Comparison of ENCODE assay signal across 8 mouse cellular contexts in genomic region chr9:107294249-107294648, GRCm38 (mm10). TPM values are rescaled to one million over a fixed set of nuclear protein-coding genes. Genes with fewer than 3 reads are reported as not detected.
DNase-seq lines count a peak whose midpoint lies in the region; ATAC-seq and TF ChIP-seq lines count a peak whose summit lies in the region.

No protein-coding gene starts in this region.

- H3K27ac ChIP-seq in forebrain, postnatal 0 days (ENCODE audit: low read depth, low read length) = no peak overlapping the region
- H3K27ac ChIP-seq in forebrain, embryonic 15.5 days (replicated peaks) = no peak overlapping the region
- no peak overlapping the region for H3K27ac ChIP-seq in cerebellum, adult 2 months (ENCODE audit: insufficient read depth, low read length)
- H3K27ac ChIP-seq in stomach, postnatal 0 days (replicated peaks) = no peak overlapping the region

- TF ChIP-seq EP300 in stomach, postnatal 0 days (optimal IDR thresholded peaks at IDR 0.05) = no peak

- peak; percentile 85 for TF ChIP-seq CTCF in forebrain, postnatal 0 days (IDR thresholded peaks at IDR 0.05; ENCODE audit: low read depth)
- TF ChIP-seq CTCF in E14TG2a.4 (conservative IDR thresholded peaks at IDR 0.05; ENCODE audit: low read length) = peak; percentile 42
- TF ChIP-seq CTCF in cerebellum, adult 2 months (IDR thresholded peaks at IDR 0.05; ENCODE audit: borderline replicate concordance, insufficient read depth, low read depth, low read length) = peak; percentile 83
- TF ChIP-seq CTCF in stomach, postnatal 0 days (IDR thresholded peaks at IDR 0.05; ENCODE audit: low read depth) = peak; percentile 98

- H3K27me3 ChIP-seq in forebrain, postnatal 0 days (ENCODE audit: insufficient read depth, low read length) = 0 out of 2 replicates have a peak, but pooled peaks cover 4% of the 10 kb centered on the region
- no peaks in the 10 kb centered on the region for H3K27me3 ChIP-seq in forebrain, embryonic 15.5 days
- peaks cover 25% of the 10 kb centered on the region for H3K27me3 ChIP-seq in E14TG2a.4 (ENCODE audit: insufficient read depth, low read length)
- H3K27me3 ChIP-seq in cerebellum, adult 2 months (ENCODE audit: control insufficient read depth, insufficient read depth, low read length) = no peaks in the 10 kb centered on the region
- H3K27me3 ChIP-seq in stomach, postnatal 0 days (ENCODE audit: control insufficient read depth, insufficient read depth, low read length) = no peaks in the 10 kb centered on the region

- no peak overlapping the region for H3K4me3 ChIP-seq in forebrain, postnatal 0 days (ENCODE audit: low read depth, low read length)
- H3K4me3 ChIP-seq in forebrain, embryonic 15.5 days = no peak overlapping the region
- H3K4me3 ChIP-seq in E14TG2a.4 (replicated peaks; ENCODE audit: low read length) = no peak overlapping the region
- H3K4me3 ChIP-seq in cerebellum, adult 2 months (replicated peaks; ENCODE audit: insufficient read depth, low read depth, low read length) = no peak overlapping the region
- no peak overlapping the region for H3K4me3 ChIP-seq in stomach, postnatal 0 days (ENCODE audit: low read depth, low read length)

- no peaks in the 10 kb centered on the region for H3K36me3 ChIP-seq in forebrain, postnatal 0 days (ENCODE audit: insufficient read depth)
- no peaks in the 10 kb centered on the region for H3K36me3 ChIP-seq in forebrain, embryonic 15.5 days
- H3K36me3 ChIP-seq in E14TG2a.4 (ENCODE audit: insufficient read depth, low read length) = no peaks in the 10 kb centered on the region
- H3K36me3 ChIP-seq in stomach, postnatal 0 days (ENCODE audit: control insufficient read depth, insufficient read depth, low read length) = no peaks in the 10 kb centered on the region

- no peak overlapping the region for H3K4me2 ChIP-seq in forebrain, postnatal 0 days (ENCODE audit: low read depth)
- no peak overlapping the region for H3K4me2 ChIP-seq in forebrain, embryonic 15.5 days (replicated peaks)
- no peak overlapping the region for H3K4me2 ChIP-seq in stomach, postnatal 0 days (replicated peaks; ENCODE audit: low read depth)

- no peak for ATAC-seq in forebrain, postnatal 0 days
- no peak for ATAC-seq in forebrain, embryonic 15.5 days (replicated peaks)
- ATAC-seq in stomach, postnatal 0 days (ENCODE audit: low FRiP score, low TSS enrichment) = no peak

- intact Hi-C loops in gastrocnemius, postnatal 36 days (cut with DNase I) = loop anchor here (1.0 to 5.0 kb wide), 3 partner anchors 42 to 322 kb away; no protein-coding TSS in a partner anchor
- intact Hi-C loops in left cerebral cortex, postnatal 10 days (cut with DNase I) = loop anchor here (2.0 to 5.0 kb wide), 6 partner anchors 43 to 607 kb away; partner anchors contain the start of genes Rbm15b and Tex264

- H3K9ac ChIP-seq in forebrain, postnatal 0 days = no peak overlapping the region
- H3K9ac ChIP-seq in forebrain, embryonic 15.5 days (replicated peaks) = no peak overlapping the region
- no peak overlapping the region for H3K9ac ChIP-seq in stomach, postnatal 0 days (ENCODE audit: low read length)

- no peaks in the 10 kb centered on the region for H3K9me3 ChIP-seq in forebrain, postnatal 0 days (ENCODE audit: low read length)
- no peaks in the 10 kb centered on the region for H3K9me3 ChIP-seq in forebrain, embryonic 15.5 days
- no peaks in the 10 kb centered on the region for H3K9me3 ChIP-seq in E14TG2a.4 (ENCODE audit: low read length)
- no peaks in the 10 kb centered on the region for H3K9me3 ChIP-seq in stomach, postnatal 0 days (ENCODE audit: control insufficient read depth, low read length)

- peaks cover 16% of the 10 kb centered on the region for H3K4me1 ChIP-seq in forebrain, postnatal 0 days (ENCODE audit: insufficient read depth)
- peaks cover 31% of the 10 kb centered on the region for H3K4me1 ChIP-seq in forebrain, embryonic 15.5 days
- peaks cover 52% of the 10 kb centered on the region for H3K4me1 ChIP-seq in E14TG2a.4 (replicated peaks; ENCODE audit: low read depth, low read length)
- H3K4me1 ChIP-seq in cerebellum, adult 2 months (ENCODE audit: control insufficient read depth, insufficient read depth, low read length) = peaks cover 5% of the 10 kb centered on the region; the same call in 1 of the 2 replicates
- peaks cover 8% of the 10 kb centered on the region; the same call in 1 of the 2 replicates for H3K4me1 ChIP-seq in stomach, postnatal 0 days (replicated peaks; ENCODE audit: control insufficient read depth, insufficient read depth)

- DNase-seq in forebrain, postnatal 0 days = peak; percentile 70
- peak; percentile 56 to 73 for DNase-seq in cerebellum, adult 2 months
- peak; percentile 74 to 81 for DNase-seq in gastrocnemius, postnatal 36 days
- DNase-seq in left cerebral cortex, postnatal 10 days (ENCODE audit: extremely low spot score in 1 of 2, low spot score in 2 of 2) = peak; percentile 60 to 86
- DNase-seq in mesoderm, embryonic 11.5 days (ENCODE audit: low read depth, low spot score) = peak; percentile 74
- peak; percentile 89 for DNase-seq in stomach, postnatal 0 days (ENCODE audit: low spot score)

- 7% methylated on average over 6 of the region's 6 CpGs for WGBS in forebrain, postnatal 0 days
- 4% methylated on average over 6 of the region's 6 CpGs for WGBS in forebrain, embryonic 15.5 days
- 6% methylated on average over 6 of the region's 6 CpGs for WGBS in cerebellum, adult 2 months
- 2% methylated on average over 6 of the region's 6 CpGs for WGBS in stomach, postnatal 0 days

- no peak for TF ChIP-seq POLR2A in cerebellum, adult 2 months (IDR thresholded peaks at IDR 0.05; ENCODE audit: borderline replicate concordance, insufficient read depth, low read length)

RNA-seq across cellular contexts. Expression of gene Cish, which starts 1.6 kb away (rescaled TPM):
- 2.7 and 4.0 TPM in 2 replicates for total RNA-seq in forebrain, postnatal 0 days (2014; rRNA removed)
- 11.2 and 12.2 TPM in 2 replicates for polyA plus RNA-seq in forebrain, postnatal 0 days (2015; fragmentation: Nextera tagmentation; extraction: Ambion mirVana)
- polyA plus RNA-seq in forebrain, embryonic 15.5 days (2015; fragmentation: Nextera tagmentation; extraction: Ambion mirVana) = 9.5 and 11.5 TPM in 2 replicates
- polyA plus RNA-seq in cerebellum, adult 2 months (2012; rRNA removed) = 4.1 and 4.3 TPM in 2 replicates
- 10 to 100 TPM in 1 of 2 experiments, 1 to 10 TPM in 1; 3.9 to 32.3 TPM for total RNA-seq in gastrocnemius, postnatal 36 days (2021)
- 10 to 100 TPM in 1 of 2 experiments, 1 to 10 TPM in 1; 9.4 to 11.8 TPM for total RNA-seq in left cerebral cortex, postnatal 10 days (2021)
- polyA plus RNA-seq in stomach, postnatal 0 days (2015; fragmentation: Nextera tagmentation; extraction: Ambion mirVana) = 30.8 and 32.2 TPM in 2 replicates

RNA-seq across cellular contexts. Expression of gene Mapkapk3, which starts 4.6 kb away (rescaled TPM):
- 1.5 and 1.6 TPM in 2 replicates for total RNA-seq in forebrain, postnatal 0 days (2014; rRNA removed)
- polyA plus RNA-seq in forebrain, postnatal 0 days (2015; fragmentation: Nextera tagmentation; extraction: Ambion mirVana) = 1.2 and 1.5 TPM in 2 replicates
- polyA plus RNA-seq in forebrain, embryonic 15.5 days (2015; fragmentation: Nextera tagmentation; extraction: Ambion mirVana) = 1.4 and 1.8 TPM in 2 replicates
- 10.5 and 11.7 TPM in 2 replicates for polyA plus RNA-seq in cerebellum, adult 2 months (2012; rRNA removed)
- total RNA-seq in gastrocnemius, postnatal 36 days (2021) = 10 to 100 TPM; 28.2 to 31.2 TPM
- total RNA-seq in left cerebral cortex, postnatal 10 days (2021) = 1 to 10 TPM; 1.9 to 2.7 TPM
- 32.0 and 37.4 TPM in 2 replicates for polyA plus RNA-seq in stomach, postnatal 0 days (2015; fragmentation: Nextera tagmentation; extraction: Ambion mirVana)

RNA-seq across cellular contexts. Expression of gene Hemk1, which starts 43.9 kb away (rescaled TPM):
- 14.1 and 14.2 TPM in 2 replicates for total RNA-seq in forebrain, postnatal 0 days (2014; rRNA removed)
- 12.9 and 13.4 TPM in 2 replicates for polyA plus RNA-seq in forebrain, postnatal 0 days (2015; fragmentation: Nextera tagmentation; extraction: Ambion mirVana)
- polyA plus RNA-seq in forebrain, embryonic 15.5 days (2015; fragmentation: Nextera tagmentation; extraction: Ambion mirVana) = 14.6 and 16.0 TPM in 2 replicates
- 27.8 and 31.7 TPM in 2 replicates for polyA plus RNA-seq in cerebellum, adult 2 months (2012; rRNA removed)
- total RNA-seq in gastrocnemius, postnatal 36 days (2021) = 10 to 100 TPM in 1 of 2 experiments, 1 to 10 TPM in 1; 9.3 to 11.2 TPM
- 10 to 100 TPM; 14.3 to 16.6 TPM for total RNA-seq in left cerebral cortex, postnatal 10 days (2021)
- 5.3 and 6.7 TPM in 2 replicates for polyA plus RNA-seq in stomach, postnatal 0 days (2015; fragmentation: Nextera tagmentation; extraction: Ambion mirVana)

RNA-seq across cellular contexts. Expression of gene 6430571L13Rik, which starts 46.2 kb away (rescaled TPM):
- 5.2 and 7.2 TPM in 2 replicates for total RNA-seq in forebrain, postnatal 0 days (2014; rRNA removed)
- 3.7 and 6.0 TPM in 2 replicates for polyA plus RNA-seq in forebrain, postnatal 0 days (2015; fragmentation: Nextera tagmentation; extraction: Ambion mirVana)
- 4.1 and 4.5 TPM in 2 replicates for polyA plus RNA-seq in forebrain, embryonic 15.5 days (2015; fragmentation: Nextera tagmentation; extraction: Ambion mirVana)
- 44.9 and 52.5 TPM in 2 replicates for polyA plus RNA-seq in cerebellum, adult 2 months (2012; rRNA removed)
- total RNA-seq in gastrocnemius, postnatal 36 days (2021) = 10 to 100 TPM; 33.5 to 35.9 TPM
- total RNA-seq in left cerebral cortex, postnatal 10 days (2021) = 1 to 10 TPM; 4.0 TPM
- 0.63 and 0.73 TPM in 2 replicates for polyA plus RNA-seq in stomach, postnatal 0 days (2015; fragmentation: Nextera tagmentation; extraction: Ambion mirVana)

Comparison
In these comparisons a context has a peak if more than half of its experiments do, and no peak if none do; other contexts are left out.
1. CTCF ChIP-seq: peak in every context shown above with its lines; median percentile 98 in stomach, postnatal 0 days; 85 in forebrain, postnatal 0 days; 83 in cerebellum, adult 2 months; 42 in E14TG2a.4.